Mouse (Mus musculus): ENCODE data around the gene Tmem236.

Tmem236 gene

GRCm38 (mm10) chr2:14174334-14174733 is at the start of gene Tmem236:
Gene Tmem236 (plus strand): TSS chr2:14174523.
- no peak for DNase-seq

DNA sequence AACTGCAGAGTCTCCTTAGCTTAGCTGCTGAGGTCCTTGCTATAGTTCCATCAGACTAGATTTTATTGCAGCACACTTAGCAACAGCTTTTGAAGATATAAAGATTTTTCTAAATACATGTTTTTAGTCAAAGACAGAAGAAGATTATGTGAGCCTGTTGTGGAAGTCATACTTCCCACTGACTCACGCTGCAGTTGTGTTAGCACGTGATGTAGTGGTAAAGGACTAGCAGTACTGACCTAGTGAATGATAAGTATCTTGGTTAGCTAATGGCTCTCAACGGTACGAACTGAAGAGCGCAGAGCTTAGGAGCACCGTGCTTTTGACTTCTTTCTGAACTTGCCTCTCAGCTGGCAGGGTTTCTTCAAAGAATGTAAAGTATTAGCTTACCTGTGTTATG is 47.9 kb upstream of the Tmem236 start:
- DNase-seq, result no peak

GRCm38 (mm10) chr2:14127629-14128028 is 46.7 kb upstream of the Tmem236 start:
- no peak for DNase-seq

- DNase-seq, result no peak
These were observed 43.5 kb upstream of the Tmem236 start for GRCm38 (mm10) chr2:14130641-14131339.

GRCm38 (mm10) chr2:14132468-14133326 is 41.6 kb upstream of the Tmem236 start:
- DNase-seq, result no peak

GRCm38 (mm10) chr2:14136906-14137305 is 37.4 kb upstream of the Tmem236 start:
- DNase-seq, result no peak

DNA sequence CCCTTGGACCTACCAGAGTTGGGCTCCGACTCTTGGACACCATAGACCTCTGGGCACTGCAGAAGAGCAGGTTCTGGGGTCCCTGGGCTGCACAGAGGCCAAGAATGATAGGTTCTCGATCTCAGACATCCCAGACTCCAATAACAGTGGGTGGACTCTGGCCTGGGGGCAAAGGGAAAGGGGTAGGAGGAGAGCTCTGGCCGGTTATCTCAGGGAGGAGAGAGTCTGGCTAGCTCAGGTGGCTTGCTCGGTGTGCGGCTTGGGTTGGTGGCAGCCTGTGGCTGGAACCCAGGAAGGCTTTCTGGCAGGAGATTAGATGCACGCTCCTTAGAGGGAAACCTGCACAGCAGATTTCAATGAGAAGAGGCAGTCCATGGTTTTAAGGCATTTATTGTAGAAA is 34.7 kb upstream of the Tmem236 start:
- DNase-seq, result peak; percentile 42

DNA sequence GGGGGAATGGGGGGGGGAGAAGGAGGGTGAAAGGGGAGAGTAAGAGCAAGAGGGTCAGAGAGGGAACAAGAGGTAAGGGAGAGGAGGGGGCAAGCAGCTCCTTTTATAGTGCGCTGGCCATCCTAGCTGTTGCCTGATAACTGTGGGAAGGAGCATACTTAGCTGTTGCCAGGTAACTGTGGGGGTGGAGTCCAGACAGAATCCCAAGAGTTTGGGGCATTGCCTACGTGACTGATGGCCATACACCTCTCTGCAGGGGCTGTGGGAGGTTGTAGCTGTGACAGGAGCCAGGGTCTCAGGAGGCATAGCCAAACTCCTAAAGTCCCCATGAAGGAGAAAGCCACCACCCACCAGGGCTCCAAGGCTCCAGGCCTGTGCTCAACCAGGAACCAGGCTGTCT is 34.3 kb upstream of the Tmem236 start:
- DNase-seq, result no peak

GRCm38 (mm10) chr2:14145311-14145710 is 29.0 kb upstream of the Tmem236 start:
- no peak for DNase-seq

GRCm38 (mm10) chr2:14146913-14147312 is 27.4 kb upstream of the Tmem236 start:
- peak; percentile 24 for DNase-seq

DNA sequence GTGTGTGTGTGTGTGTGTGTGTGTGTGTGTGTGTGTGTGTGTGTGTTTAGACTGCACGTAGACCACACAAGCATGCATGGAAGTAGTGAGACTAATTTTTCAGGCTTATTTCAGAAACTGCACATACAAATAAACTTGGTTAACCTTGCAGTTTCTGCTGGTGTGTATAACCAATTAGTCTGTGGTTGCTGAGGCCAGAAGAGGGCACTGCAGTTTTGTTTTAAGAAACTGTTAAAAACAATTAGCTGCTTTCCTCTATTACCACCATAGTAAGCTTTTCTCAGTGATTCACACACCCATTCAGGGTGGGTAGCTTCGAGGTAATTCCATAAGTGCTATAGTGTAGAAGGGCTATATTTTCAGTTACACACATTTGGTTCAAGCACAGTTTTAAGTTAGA is 23.5 kb upstream of the Tmem236 start:
- no peak for DNase-seq

GRCm38 (mm10) chr2:14151854-14152253 is 22.5 kb upstream of the Tmem236 start:
- no peak for DNase-seq

DNA sequence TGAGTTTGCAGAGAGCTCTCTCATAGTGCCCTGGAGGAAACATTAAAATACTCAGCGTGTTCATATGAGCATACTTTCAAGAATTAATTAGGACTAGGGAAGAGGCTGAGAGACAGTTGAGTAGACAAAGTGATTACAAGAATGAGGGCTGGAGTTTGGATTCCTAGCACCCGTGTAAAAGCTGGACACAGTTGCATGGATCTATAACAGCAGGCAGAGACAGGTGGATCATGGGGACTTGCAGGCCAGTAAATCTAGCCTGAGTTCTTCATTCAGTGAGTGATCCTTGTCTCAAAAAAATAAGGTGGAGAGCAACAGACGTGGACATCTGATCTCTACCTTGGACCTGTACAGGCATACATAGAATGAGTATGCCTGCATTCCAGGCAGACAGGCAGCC is 15.3 kb upstream of the Tmem236 start:
- no peak for DNase-seq

- no peak for DNase-seq
These were observed 14.6 kb upstream of the Tmem236 start for GRCm38 (mm10) chr2:14159756-14160155.

DNA sequence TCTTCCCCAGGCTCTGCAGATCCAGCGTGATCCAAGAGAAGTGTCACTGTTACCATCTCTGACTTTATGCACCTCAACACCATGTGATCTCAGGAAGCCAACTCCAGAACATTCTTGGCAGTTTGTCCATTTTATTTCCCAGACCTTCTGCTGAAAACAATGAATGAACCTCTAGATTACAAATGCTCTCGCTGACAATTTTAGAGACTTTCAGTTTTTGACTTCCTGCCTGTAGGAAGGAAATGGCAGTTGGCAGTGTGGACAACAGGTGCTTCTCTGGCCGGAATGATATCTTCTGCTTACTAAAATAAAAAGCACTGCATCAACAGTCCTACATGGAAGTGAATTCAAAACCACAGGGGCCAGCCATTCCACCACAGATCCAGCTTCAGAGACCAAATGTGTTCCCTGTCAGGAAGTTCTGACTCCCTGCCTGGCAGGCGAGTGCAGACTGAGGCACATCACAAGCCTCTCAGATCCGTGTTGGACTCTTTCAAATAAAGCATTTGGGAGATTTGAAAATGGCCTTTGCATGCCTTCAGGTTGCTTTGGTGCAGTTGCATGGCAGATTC is 9.8 kb upstream of the Tmem236 start:
- DNase-seq, result peak; percentile 20

- no peak for DNase-seq
These were observed 9.3 kb upstream of the Tmem236 start for GRCm38 (mm10) chr2:14165066-14165465.

GRCm38 (mm10) chr2:14165618-14166344 is 8.5 kb upstream of the Tmem236 start:
- DNase-seq, result no peak

DNA sequence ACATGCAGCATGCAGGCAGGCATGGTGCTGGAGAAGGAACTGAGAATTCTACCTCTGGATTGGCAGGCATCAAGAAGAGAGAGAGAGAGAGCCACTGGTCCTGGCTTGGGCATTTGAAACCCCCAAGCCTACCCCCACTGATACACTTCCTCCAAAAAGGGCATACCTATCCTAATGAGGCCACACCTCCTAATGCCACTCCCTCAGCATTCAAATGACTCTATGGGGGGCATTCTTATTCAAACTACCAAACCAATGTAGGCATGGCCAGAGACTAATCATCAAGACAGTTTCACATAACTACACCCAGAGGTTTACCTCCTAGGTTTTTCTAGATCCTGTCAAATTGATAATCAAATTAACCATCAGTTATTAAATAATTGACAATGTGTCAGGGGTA is 6.6 kb upstream of the Tmem236 start:
- no peak for DNase-seq

- no peak for DNase-seq
These were observed 2.3 kb downstream of the Tmem236 start for GRCm38 (mm10) chr2:14176460-14177193.

DNA sequence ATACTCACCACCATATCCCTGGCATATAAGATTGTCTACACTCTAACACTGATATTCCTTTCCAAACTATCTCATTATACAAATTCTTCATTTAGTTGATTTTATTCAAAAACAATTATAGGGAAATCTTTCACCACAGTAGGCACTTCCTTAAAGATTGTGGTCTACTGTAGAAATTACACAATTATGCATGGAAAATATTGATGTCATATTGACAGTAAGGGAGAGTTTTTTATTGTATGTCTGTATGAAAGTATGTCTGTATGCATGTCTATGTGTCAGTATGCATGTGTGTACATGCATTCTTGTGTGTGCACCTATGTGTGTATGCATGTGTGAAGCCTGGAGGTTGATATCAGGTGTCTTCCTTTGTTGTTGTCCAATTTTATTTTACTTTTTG is 10.1 kb downstream of the Tmem236 start:
- DNase-seq, result no peak

DNA sequence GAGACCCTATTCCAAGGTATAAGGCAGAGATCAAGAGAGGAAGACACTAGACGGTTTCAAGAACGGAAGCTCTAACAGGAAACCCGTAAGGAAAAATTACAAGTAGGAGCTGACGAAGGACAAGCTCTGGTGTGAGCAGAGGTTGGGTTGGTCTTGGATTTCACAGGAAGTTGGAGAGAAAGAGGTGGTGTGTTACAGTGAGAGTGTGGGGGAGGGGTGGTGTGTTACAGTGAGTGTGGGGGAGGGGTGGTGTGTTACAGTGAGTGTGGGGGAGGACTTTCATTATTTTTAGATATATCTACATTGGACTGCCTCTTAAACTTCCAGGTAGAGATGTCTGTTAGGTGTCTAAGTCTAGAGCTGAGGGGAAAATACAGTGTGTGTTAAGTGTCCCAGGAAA is 16.4 kb downstream of the Tmem236 start:
- DNase-seq, result no peak

DNA sequence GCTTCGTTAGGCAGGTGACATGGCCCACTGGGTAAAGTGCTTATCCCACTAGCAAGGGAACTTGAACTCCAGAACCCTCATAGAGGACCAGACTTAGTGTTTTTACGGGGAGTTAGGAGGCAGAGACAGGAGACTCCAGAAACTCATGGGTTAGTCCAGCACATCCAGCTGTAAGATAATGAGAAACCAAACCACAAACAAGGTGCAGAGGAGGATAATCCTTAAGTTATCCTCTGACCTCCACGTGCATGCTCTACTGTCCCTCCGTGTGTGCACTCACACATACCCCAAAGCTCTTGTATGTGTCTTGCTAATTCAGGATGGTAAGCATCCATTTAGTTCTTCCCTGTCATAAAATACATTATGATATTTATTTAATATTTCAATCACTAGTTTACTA is 17.3 kb downstream of the Tmem236 start:
- DNase-seq, result no peak

DNA sequence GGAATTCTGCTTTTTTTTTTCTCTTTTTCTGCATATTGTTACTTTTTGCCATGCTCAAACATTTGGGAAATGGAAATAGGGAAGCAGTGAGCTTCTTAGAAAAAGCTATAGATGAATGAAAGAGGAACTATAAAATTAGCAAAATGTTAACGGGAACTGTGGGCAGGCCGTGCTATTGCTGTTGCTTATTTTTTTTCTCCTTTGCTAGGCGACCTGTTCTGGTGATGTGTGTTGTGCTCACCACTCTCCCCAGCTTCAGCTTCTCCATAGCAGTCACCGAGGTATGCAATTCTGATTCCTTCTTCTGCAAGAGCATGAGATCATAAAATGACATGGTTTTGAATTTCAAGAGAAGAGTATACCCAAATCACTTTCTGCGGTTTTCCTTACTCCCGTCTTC is 17.7 kb downstream of the Tmem236 start:
- no peak for DNase-seq

All from kidney, adult 9 months (tissue).